Mouse (Mus musculus): ENCODE data around the gene Cnot11. TPM values are rescaled to one million over a fixed set of nuclear protein-coding genes. Genes with fewer than 3 reads are reported as not detected.

Cnot11 gene
- 44.8 and 46.5 TPM in 2 replicates for total RNA-seq (2014; fragmentation: Nextera tagmentation)
- 37.9 and 41.2 TPM in 2 replicates for total RNA-seq (2017)
- polyA plus RNA-seq (2012), result 117 and 176 TPM in 2 replicates

GRCm38 (mm10) chr1:39534831-39535230 is at the start of gene Cnot11:
Cnot11 (plus strand) TSS chr1:39534992.
- peaks cover 41% of the 10 kb centered on the region for H3K4me1 ChIP-seq (ENCODE audit: insufficient read depth, low read depth, low read length)
- H3K36me3 ChIP-seq (replicated peaks), result peaks cover 27% of the 10 kb centered on the region
- ATAC-seq (ENCODE audit: extremely low read depth, insufficient number of reproducible peaks, low FRiP score, poor library complexity, severe bottlenecking) (no peak), DNase-seq (ENCODE audit: low spot score) (no peak)
- TF ChIP-seq POLR2AphosphoS5 (IDR thresholded peaks at IDR 0.05; ENCODE audit: insufficient replicate concordance, low read depth, low read length) (no peak), CTCF (IDR thresholded peaks at IDR 0.05; ENCODE audit: low read depth, low read length) (no peak), GATA1 (IDR thresholded peaks at IDR 0.05; ENCODE audit: borderline replicate concordance, low read length) (no peak), GATA2 (IDR thresholded peaks at IDR 0.05; ENCODE audit: borderline replicate concordance, low read depth, low read length) (no peak), TAL1 (conservative IDR thresholded peaks at IDR 0.05; ENCODE audit: low read depth, low read length) (no peak)
- no peaks in the 10 kb centered on the region for H3K27me3 ChIP-seq (ENCODE audit: insufficient read depth, low read length)
- 0 out of 2 replicates have a peak, but pooled peaks cover 2% of the 10 kb centered on the region for H3K9me3 ChIP-seq (replicated peaks)
- H3K4me3 ChIP-seq (ENCODE audit: low read depth, low read length), result peak within 1 kb of the TSS; percentile 84

GRCm38 (mm10) chr1:39487370-39487769 is 47.4 kb upstream of the Cnot11 start:
- Histone ChIP-seq H3K9me3 (replicated peaks) (no peaks in the 10 kb centered on the region), H3K27me3 (ENCODE audit: insufficient read depth, low read length) (peaks cover 4% of the 10 kb centered on the region), H3K4me3 (ENCODE audit: low read depth, low read length) (no peak overlapping the region), H3K36me3 (replicated peaks) (no peaks in the 10 kb centered on the region), H3K4me1 (ENCODE audit: insufficient read depth, low read depth, low read length) (peaks cover 16% of the 10 kb centered on the region)
- no peak for TF ChIP-seq CTCF (IDR thresholded peaks at IDR 0.05; ENCODE audit: low read depth, low read length)
- TF ChIP-seq TAL1 (conservative IDR thresholded peaks at IDR 0.05; ENCODE audit: low read depth, low read length), result no peak
- no peak for TF ChIP-seq GATA1 (IDR thresholded peaks at IDR 0.05; ENCODE audit: borderline replicate concordance, low read length)
- TF ChIP-seq POLR2AphosphoS5 (IDR thresholded peaks at IDR 0.05; ENCODE audit: insufficient replicate concordance, low read depth, low read length), result no peak
- TF ChIP-seq GATA2 (IDR thresholded peaks at IDR 0.05; ENCODE audit: borderline replicate concordance, low read depth, low read length), result no peak
- ATAC-seq (ENCODE audit: extremely low read depth, insufficient number of reproducible peaks, low FRiP score, poor library complexity, severe bottlenecking) (no peak), DNase-seq (ENCODE audit: low spot score) (no peak)

GRCm38 (mm10) chr1:39493165-39493564 is 41.6 kb upstream of the Cnot11 start:
- Histone ChIP-seq H3K9me3 (replicated peaks) (peaks cover 2% of the 10 kb centered on the region; the same call in 1 of the 2 replicates), H3K36me3 (replicated peaks) (no peaks in the 10 kb centered on the region), H3K27me3 (ENCODE audit: insufficient read depth, low read length) (peaks cover 6% of the 10 kb centered on the region), H3K4me3 (ENCODE audit: low read depth, low read length) (no peak overlapping the region), H3K4me1 (ENCODE audit: insufficient read depth, low read depth, low read length) (peaks cover 12% of the 10 kb centered on the region)
- ATAC-seq (ENCODE audit: extremely low read depth, insufficient number of reproducible peaks, low FRiP score, poor library complexity, severe bottlenecking) (no peak), DNase-seq (ENCODE audit: low spot score) (no peak)
- TF ChIP-seq TAL1 (conservative IDR thresholded peaks at IDR 0.05; ENCODE audit: low read depth, low read length) (no peak), GATA2 (IDR thresholded peaks at IDR 0.05; ENCODE audit: borderline replicate concordance, low read depth, low read length) (no peak), GATA1 (IDR thresholded peaks at IDR 0.05; ENCODE audit: borderline replicate concordance, low read length) (no peak), CTCF (IDR thresholded peaks at IDR 0.05; ENCODE audit: low read depth, low read length) (no peak), POLR2AphosphoS5 (IDR thresholded peaks at IDR 0.05; ENCODE audit: insufficient replicate concordance, low read depth, low read length) (no peak)

- peaks cover 6% of the 10 kb centered on the region for H3K27me3 ChIP-seq (ENCODE audit: insufficient read depth, low read length)
- H3K36me3 ChIP-seq (replicated peaks), result no peaks in the 10 kb centered on the region
- H3K4me1 ChIP-seq (ENCODE audit: insufficient read depth, low read depth, low read length), result peaks cover 12% of the 10 kb centered on the region
- H3K9me3 ChIP-seq (replicated peaks), result peaks cover 2% of the 10 kb centered on the region; the same call in 1 of the 2 replicates
- no peak for TF ChIP-seq GATA1 (IDR thresholded peaks at IDR 0.05; ENCODE audit: borderline replicate concordance, low read length)
- no peak for TF ChIP-seq GATA2 (IDR thresholded peaks at IDR 0.05; ENCODE audit: borderline replicate concordance, low read depth, low read length)
- no peak for TF ChIP-seq TAL1 (conservative IDR thresholded peaks at IDR 0.05; ENCODE audit: low read depth, low read length)
- TF ChIP-seq POLR2AphosphoS5 (IDR thresholded peaks at IDR 0.05; ENCODE audit: insufficient replicate concordance, low read depth, low read length), result no peak
- TF ChIP-seq CTCF (IDR thresholded peaks at IDR 0.05; ENCODE audit: low read depth, low read length), result no peak
- no peak for DNase-seq (ENCODE audit: low spot score)
- H3K4me3 ChIP-seq (ENCODE audit: low read depth, low read length), result no peak overlapping the region
- no peak for ATAC-seq (ENCODE audit: extremely low read depth, insufficient number of reproducible peaks, low FRiP score, poor library complexity, severe bottlenecking)
Measured at GRCm38 (mm10) chr1:39493664-39494063, 41.1 kb upstream of the Cnot11 start.

GRCm38 (mm10) chr1:39496995-39497394 is 37.8 kb upstream of the Cnot11 start:
- H3K9me3 ChIP-seq (replicated peaks), result peaks cover 2% of the 10 kb centered on the region; the same call in 1 of the 2 replicates
- no peak for DNase-seq (ENCODE audit: low spot score)
- no peak overlapping the region for H3K4me3 ChIP-seq (ENCODE audit: low read depth, low read length)
- TF ChIP-seq CTCF (IDR thresholded peaks at IDR 0.05; ENCODE audit: low read depth, low read length) (no peak), POLR2AphosphoS5 (IDR thresholded peaks at IDR 0.05; ENCODE audit: insufficient replicate concordance, low read depth, low read length) (no peak), GATA2 (IDR thresholded peaks at IDR 0.05; ENCODE audit: borderline replicate concordance, low read depth, low read length) (no peak), TAL1 (conservative IDR thresholded peaks at IDR 0.05; ENCODE audit: low read depth, low read length) (no peak), GATA1 (IDR thresholded peaks at IDR 0.05; ENCODE audit: borderline replicate concordance, low read length) (no peak)
- no peaks in the 10 kb centered on the region for H3K36me3 ChIP-seq (replicated peaks)
- peaks cover 30% of the 10 kb centered on the region for H3K27me3 ChIP-seq (ENCODE audit: insufficient read depth, low read length)
- peaks cover 21% of the 10 kb centered on the region for H3K4me1 ChIP-seq (ENCODE audit: insufficient read depth, low read depth, low read length)
- no peak for ATAC-seq (ENCODE audit: extremely low read depth, insufficient number of reproducible peaks, low FRiP score, poor library complexity, severe bottlenecking)

GRCm38 (mm10) chr1:39497748-39498147 is 37.0 kb upstream of the Cnot11 start:
- TF ChIP-seq GATA1 (IDR thresholded peaks at IDR 0.05; ENCODE audit: borderline replicate concordance, low read length), result no peak
- TF ChIP-seq TAL1 (conservative IDR thresholded peaks at IDR 0.05; ENCODE audit: low read depth, low read length), result no peak
- TF ChIP-seq POLR2AphosphoS5 (IDR thresholded peaks at IDR 0.05; ENCODE audit: insufficient replicate concordance, low read depth, low read length), result no peak
- peak; percentile 54 for TF ChIP-seq CTCF (IDR thresholded peaks at IDR 0.05; ENCODE audit: low read depth, low read length)
- TF ChIP-seq GATA2 (IDR thresholded peaks at IDR 0.05; ENCODE audit: borderline replicate concordance, low read depth, low read length), result no peak
- peaks cover 34% of the 10 kb centered on the region for H3K27me3 ChIP-seq (ENCODE audit: insufficient read depth, low read length)
- no peak overlapping the region for H3K4me3 ChIP-seq (ENCODE audit: low read depth, low read length)
- H3K36me3 ChIP-seq (replicated peaks), result no peaks in the 10 kb centered on the region
- ATAC-seq (ENCODE audit: extremely low read depth, insufficient number of reproducible peaks, low FRiP score, poor library complexity, severe bottlenecking) (no peak), DNase-seq (ENCODE audit: low spot score) (no peak)
- H3K4me1 ChIP-seq (ENCODE audit: insufficient read depth, low read depth, low read length), result peaks cover 18% of the 10 kb centered on the region
- H3K9me3 ChIP-seq (replicated peaks), result peaks cover 2% of the 10 kb centered on the region; the same call in 1 of the 2 replicates

Measured in G1E (cell line).